Mouse (Mus musculus) forebrain, postnatal 0 days (tissue): Measurements from ENCODE around the gene Krt2. TPM values are rescaled to one million over a fixed set of nuclear protein-coding genes. Genes with fewer than 3 reads are reported as not detected.

ENCODE experiments used
- ATAC-seq: fragments of 200-750 bp; cut with Nextera tagmentation; 2 replicates; pipeline ENCODE4 v1.8.0; 2017; ENCODE audit warnings: mild to moderate bottlenecking, moderate library complexity
- DNase-seq: peaks from one replicate; pipeline ENCODE4 v3.0.0-alpha.2; 2015
- H3K27ac ChIP-seq: fragments of 300-500 bp; sonication (generic); 2 replicates; pipeline ENCODE4 v1.5.1; 2014; ENCODE audit warnings: low read depth, mild to moderate bottlenecking, antibody characterized with exemption, low read length, moderate library complexity, mixed read lengths
- H3K27me3 ChIP-seq: fragments of 300-500 bp; sonication (generic); 2 replicates; pipeline ENCODE4 v1.6.1; 2014; ENCODE audit warnings: mild to moderate bottlenecking, low read length, mixed read lengths; ENCODE audit not compliant: insufficient read depth
- H3K36me3 ChIP-seq: fragments of 300-500 bp; sonication (generic); 2 replicates; pipeline ENCODE4 v1.6.1; 2014; ENCODE audit warnings: mild to moderate bottlenecking, moderate library complexity; ENCODE audit not compliant: insufficient read depth
- H3K4me1 ChIP-seq: fragments of 300-500 bp; sonication (generic); 2 replicates; pipeline ENCODE4 v1.6.1; 2014; ENCODE audit warnings: antibody characterized with exemption; ENCODE audit not compliant: insufficient read depth
- H3K4me2 ChIP-seq: fragments of 300-500 bp; sonication (generic); 2 replicates; pipeline ENCODE4 v1.6.1; 2014; ENCODE audit warnings: low read depth, mild to moderate bottlenecking, moderate library complexity
- H3K4me3 ChIP-seq: fragments of 300-500 bp; sonication (generic); 2 replicates; pipeline ENCODE4 v1.5.1; 2014; ENCODE audit warnings: low read depth, low read length, mixed read lengths
- H3K9ac ChIP-seq: fragments of 300-500 bp; sonication (generic); 2 replicates; pipeline ENCODE4 v1.6.1; 2014; ENCODE audit warnings: mild to moderate bottlenecking
- H3K9me3 ChIP-seq: fragments of 300-500 bp; sonication (generic); 2 replicates; pipeline ENCODE4 v1.6.1; 2016; ENCODE audit warnings: low read length
- CTCF ChIP-seq: sonication (generic); IDR thresholded peaks from 2 replicates; pipeline ENCODE4 v1.5.1; 2016; ENCODE audit warnings: antibody characterized with exemption, control low read depth, low read depth
- WGBS: fragments of 180-500 bp; shearing (Covaris S2); extraction: QIAGEN DNeasy Blood & Tissue Kit; methylation state at CpG from one replicate; pipeline ENCODE4 v1.1.7; 2014; 5-methylcytosine and 5-hydroxymethylcytosine counted together
- polyA plus RNA-seq: library from polyadenylated mRNA; unstranded; fragments of >200 nt; fragmentation: Nextera tagmentation; extraction: Ambion mirVana; gene quantifications from 2 replicates; pipeline ENCODE4 v1.2.1, GENCODE M21; 2015
- total RNA-seq: library from RNA; depleted of rRNA; stranded (reverse); fragments of >200 nt; gene quantifications from 2 replicates; pipeline ENCODE4 v1.2.3, GENCODE M21; 2014; rRNA removed

The Krt2 gene
- total RNA-seq (0.15 and 0.29 TPM in 2 replicates), polyA plus RNA-seq (0.05 and 0.11 TPM in 2 replicates)

- H3K9ac ChIP-seq: no peak within 1 kb of the TSS
- H3K27me3 ChIP-seq: no peaks in the 10 kb centered on the region
- H3K27ac ChIP-seq: no peak within 1 kb of the TSS
- H3K4me1 ChIP-seq: no peaks in the 10 kb centered on the region
- WGBS: 89% methylated on average over 16 of the region's 16 CpGs
- ATAC-seq (no peak), DNase-seq (no peak)
- H3K4me3 ChIP-seq: no peak within 1 kb of the TSS
- H3K9me3 ChIP-seq: no peaks in the 10 kb centered on the region
- H3K36me3 ChIP-seq: no peaks in the 10 kb centered on the region
- no peak within 1 kb of the TSS for H3K4me2 ChIP-seq
- no peak for TF ChIP-seq CTCF
Observed at GRCm38 (mm10) chr15:101817875-101818274, at the start of gene Krt2. Krt2 (minus strand) TSS chr15:101818169.

- peaks cover 9% of the 10 kb centered on the region; the same call in 1 of the 2 replicates for H3K4me1 ChIP-seq
- peaks cover 5% of the 10 kb centered on the region; the same call in 1 of the 2 replicates for H3K27me3 ChIP-seq
- no peak overlapping the region for H3K4me2 ChIP-seq
- DNase-seq (no peak), ATAC-seq (peak; percentile 42; the same call in 1 of the 2 replicates)
- no peak overlapping the region for H3K9ac ChIP-seq
- no peaks in the 10 kb centered on the region for H3K36me3 ChIP-seq
- 75% methylated on average over 7 of the region's 7 CpGs for whole genome bisulfite sequencing
- H3K4me3 ChIP-seq: no peak overlapping the region
- no peak for TF ChIP-seq CTCF
- H3K27ac ChIP-seq: no peak overlapping the region
- H3K9me3 ChIP-seq: no peaks in the 10 kb centered on the region
Observed at GRCm38 (mm10) chr15:101866754-101867153, 48.8 kb upstream of the Krt2 start.

DNA sequence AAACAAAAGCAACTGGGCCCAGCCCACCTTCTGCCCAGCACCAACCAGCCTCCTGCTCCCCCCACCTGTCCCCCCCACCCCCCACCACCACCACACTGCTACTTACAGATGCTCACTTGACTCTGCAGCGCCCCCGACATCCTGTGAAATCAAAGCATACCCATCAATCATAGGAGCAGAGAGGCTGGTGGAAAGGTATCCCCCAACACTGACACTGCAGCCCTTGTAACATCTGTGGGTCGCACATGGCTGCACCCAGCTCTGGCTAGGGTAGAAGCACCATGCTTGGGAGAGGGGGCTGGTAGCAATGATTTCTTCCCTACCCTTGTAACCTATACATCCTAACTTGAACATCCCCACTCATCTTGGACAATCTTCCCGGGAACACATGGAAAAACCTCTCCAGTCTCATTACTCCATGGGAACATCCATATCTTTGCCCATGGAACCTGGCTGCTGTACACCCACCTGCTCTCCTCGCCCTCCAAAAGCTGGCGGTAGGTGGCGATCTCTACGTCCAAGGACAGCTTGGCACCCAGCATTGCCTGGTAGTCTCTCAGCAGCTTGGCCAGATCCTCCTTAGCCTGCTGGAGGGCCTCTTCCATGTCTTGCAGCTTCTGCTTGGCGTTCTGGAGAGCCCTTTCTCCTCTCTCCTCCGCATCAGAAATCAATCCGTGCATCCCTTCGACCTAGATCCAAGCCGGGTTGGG lies 42.6 kb upstream of the Krt2 start:
- H3K4me1 ChIP-seq: 0 out of 2 replicates have a peak, but pooled peaks cover 3% of the 10 kb centered on the region
- peaks cover 23% of the 10 kb centered on the region for H3K27me3 ChIP-seq
- DNase-seq (no peak), ATAC-seq (0 out of 2 replicates have a peak, but pooled peaks have one; percentile 27)
- TF ChIP-seq CTCF: peak; percentile 15; the same call in 1 of the 2 replicates
- H3K9ac ChIP-seq: no peak overlapping the region
- no peaks in the 10 kb centered on the region for H3K9me3 ChIP-seq
- H3K36me3 ChIP-seq: no peaks in the 10 kb centered on the region
- WGBS: 60% methylated on average over 13 of the region's 13 CpGs
- H3K4me3 ChIP-seq: no peak overlapping the region
- H3K4me2 ChIP-seq: peak overlapping the region; percentile 75
- H3K27ac ChIP-seq: no peak overlapping the region

DNA sequence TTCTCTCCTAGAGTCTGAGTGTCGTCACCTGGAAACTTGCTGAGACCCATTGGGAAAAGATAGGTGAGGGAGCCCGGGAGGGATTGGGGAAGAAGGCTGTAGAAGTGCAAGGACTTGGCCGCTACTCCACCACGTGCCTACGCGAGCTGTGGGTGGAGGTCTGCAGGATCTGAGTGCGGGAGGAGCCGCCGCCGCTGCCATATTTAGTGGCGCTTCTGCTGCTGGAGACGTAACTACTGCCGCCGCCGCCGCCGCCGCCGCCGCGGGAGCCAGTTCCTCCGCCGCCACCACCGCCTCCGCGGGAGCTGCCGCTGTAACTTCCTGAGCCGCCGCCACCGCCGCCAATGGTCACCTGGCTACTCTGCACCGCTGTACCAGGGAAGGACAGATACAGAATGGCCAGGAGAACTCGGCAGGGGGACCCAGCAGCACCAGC lies 41.8 kb upstream of the Krt2 start:
- Histone ChIP-seq H3K4me3 (peak overlapping the region; percentile 45), H3K36me3 (no peaks in the 10 kb centered on the region), H3K9me3 (no peaks in the 10 kb centered on the region), H3K9ac (peak overlapping the region; percentile 53), H3K4me2 (peak overlapping the region; percentile 75), H3K4me1 (0 out of 2 replicates have a peak, but pooled peaks cover 3% of the 10 kb centered on the region), H3K27ac (no peak overlapping the region), H3K27me3 (peaks cover 23% of the 10 kb centered on the region)
- TF ChIP-seq CTCF: 0 out of 2 replicates have a peak, but pooled peaks have one; percentile 14
- DNase-seq (peak; percentile 56), ATAC-seq (peak; percentile 70)
- 4% methylated on average over 30 of the region's 33 CpGs for WGBS

DNA sequence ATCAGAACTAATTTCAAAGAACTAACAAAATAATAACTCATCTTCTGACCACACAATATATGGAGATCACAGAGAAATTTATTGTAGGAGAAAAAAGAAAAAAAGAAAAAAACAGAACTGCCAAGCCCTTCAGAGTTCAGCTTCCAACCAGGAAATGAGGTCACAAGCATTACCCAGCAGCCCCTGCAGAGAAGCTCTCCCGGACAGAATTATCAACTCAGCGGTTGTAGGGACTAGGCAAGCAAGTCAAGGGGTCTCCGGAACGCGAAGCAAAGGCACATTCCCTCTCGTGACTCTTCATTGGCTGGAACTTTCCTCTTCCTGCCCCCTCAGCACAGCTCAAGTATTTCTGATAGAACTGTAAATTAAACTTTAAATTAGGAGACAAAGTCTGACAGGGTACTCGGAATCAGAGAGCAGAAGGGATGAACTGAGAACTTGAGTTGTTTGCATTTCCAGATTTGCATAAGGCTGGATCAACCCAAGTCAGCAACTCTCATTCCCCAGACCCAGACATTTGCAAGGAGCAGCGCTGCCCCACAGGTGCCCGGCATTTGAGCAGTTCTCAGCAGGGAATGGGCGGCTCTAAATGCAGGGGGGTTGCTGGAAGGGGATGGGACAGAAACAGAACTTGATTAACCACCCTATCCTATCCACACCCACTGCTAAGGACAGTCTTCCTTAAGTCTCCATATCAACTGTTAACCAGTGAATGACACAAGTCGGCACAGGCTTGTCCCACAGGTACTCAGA lies 40.9 kb upstream of the Krt2 start:
- no peak for TF ChIP-seq CTCF
- Histone ChIP-seq H3K4me2 (peak overlapping the region; percentile 75; the same call in 1 of the 2 replicates), H3K27ac (no peak overlapping the region), H3K9ac (no peak overlapping the region), H3K4me1 (0 out of 2 replicates have a peak, but pooled peaks cover 3% of the 10 kb centered on the region), H3K36me3 (no peaks in the 10 kb centered on the region), H3K9me3 (no peaks in the 10 kb centered on the region), H3K4me3 (no peak overlapping the region), H3K27me3 (peaks cover 23% of the 10 kb centered on the region)
- 10% methylated on average over 11 of the region's 11 CpGs for WGBS
- ATAC-seq: no peak
- no peak for DNase-seq

GRCm38 (mm10) chr15:101856696-101857095 lies 38.7 kb upstream of the Krt2 start:
- TF ChIP-seq CTCF: no peak
- peaks cover 18% of the 10 kb centered on the region for H3K27me3 ChIP-seq
- DNase-seq (no peak), ATAC-seq (no peak)
- H3K36me3 ChIP-seq: no peaks in the 10 kb centered on the region
- no peak overlapping the region for H3K4me2 ChIP-seq
- no peaks in the 10 kb centered on the region for H3K9me3 ChIP-seq
- no peak overlapping the region for H3K4me3 ChIP-seq
- WGBS: 63% methylated on average over 5 of the region's 5 CpGs
- no peak overlapping the region for H3K9ac ChIP-seq
- no peak overlapping the region for H3K27ac ChIP-seq
- 0 out of 2 replicates have a peak, but pooled peaks cover 3% of the 10 kb centered on the region for H3K4me1 ChIP-seq
